Mouse (Mus musculus) heart, adult 2 months (tissue): Measurements from ENCODE around the gene 4930572O03Rik. TPM values are rescaled to one million over a fixed set of nuclear protein-coding genes. Genes with fewer than 3 reads are reported as not detected.
"Not testable (repeated sequence)": the region's sequence is repeated elsewhere in the genome, so short reads cannot be mapped to it uniquely, and the experiment has no call there.

Experiments used
- DNase-seq, 2 experiments: peaks; one replicate each; pipeline ENCODE4 v3.0.0; 2021
- H3K27ac ChIP-seq: fragments of 200-600 bp; 2 replicates; pipeline ENCODE4 v1.8.1; 2022
- H3K27me3 ChIP-seq: fragments of 200-500 bp; 2 replicates; pipeline ENCODE4 v1.6.1; 2012; ENCODE audit warnings: mild to moderate bottlenecking, low read length, inconsistent platforms, mixed read lengths; ENCODE audit not compliant: control insufficient read depth, insufficient read depth
- H3K36me3 ChIP-seq: fragments of 200-500 bp; 2 replicates; pipeline ENCODE4 v1.6.1; 2012; ENCODE audit warnings: low read length, inconsistent platforms; ENCODE audit not compliant: control insufficient read depth, insufficient read depth
- H3K4me1 ChIP-seq: fragments of 200-500 bp; 2 replicates; pipeline ENCODE4 v1.6.1; 2011; ENCODE audit warnings: low read length; ENCODE audit not compliant: control insufficient read depth, insufficient read depth
- H3K4me3 ChIP-seq: fragments of 200-600 bp; 2 replicates; pipeline ENCODE4 v1.8.1; 2022
- H3K79me2 ChIP-seq: fragments of 200-500 bp; replicated peaks from 2 replicates; pipeline ENCODE4 v1.6.1; 2012; ENCODE audit warnings: mild to moderate bottlenecking, inconsistent platforms, low read length, moderate library complexity, mixed read lengths; ENCODE audit not compliant: control insufficient read depth, insufficient read depth
- H3K9ac ChIP-seq: fragments of 200-500 bp; 2 replicates; pipeline ENCODE4 v1.6.1; 2012; ENCODE audit warnings: low read depth, mild to moderate bottlenecking, control low read depth, inconsistent platforms, low read length, mixed read lengths
- WGBS: fragments of 180-500 bp; shearing (Covaris S2); methylation state at CpG from one replicate; pipeline ENCODE4 v1.1.7; 2018; 5-methylcytosine and 5-hydroxymethylcytosine counted together
- intact Hi-C: fragments of 180-260 bp; cut with DNase I; formaldehyde crosslinking; loops from one replicate; pipeline ENCODE4 v1.15.1; 2025
- polyA plus RNA-seq: library from polyadenylated mRNA; depleted of rRNA; stranded (reverse); fragments of >200 nt; gene quantifications from 2 replicates; pipeline ENCODE4 v1.2.3, GENCODE M21; 2012
- total RNA-seq, 2 experiments: library from RNA; stranded (reverse); gene quantifications; 2 replicates each; pipeline ENCODE4 v1.2.3; 2021

4930572O03Rik gene
- total and polyA plus RNA-seq, 3 experiments: not detected

GRCm38 (mm10) chr5:15679980-15680949 is 23.4 kb upstream of the 4930572O03Rik start:
- H3K27me3 ChIP-seq, H3K79me2 ChIP-seq, intact Hi-C loops, H3K4me1 ChIP-seq, H3K36me3 ChIP-seq, H3K9ac ChIP-seq, DNase-seq, H3K4me3 ChIP-seq, H3K27ac ChIP-seq: not testable (repeated sequence)
- 58% methylated on average over 13 of the region's 13 CpGs for WGBS

- 54% methylated on average over 2 of the region's 2 CpGs for WGBS
These were observed 22.0 kb upstream of the 4930572O03Rik start for GRCm38 (mm10) chr5:15678907-15679306.

GRCm38 (mm10) chr5:15677750-15678149 is 20.9 kb upstream of the 4930572O03Rik start:
- H3K4me1 ChIP-seq, H3K27me3 ChIP-seq, DNase-seq, H3K36me3 ChIP-seq, H3K79me2 ChIP-seq, intact Hi-C loops, H3K27ac ChIP-seq, H3K4me3 ChIP-seq, H3K9ac ChIP-seq: not testable (repeated sequence)
- 81% methylated on average over 4 of the region's 4 CpGs for WGBS

More at GRCm38 (mm10) chr5:15678907-15679306, 22.0 kb upstream of the 4930572O03Rik start:
- H3K36me3 ChIP-seq, H3K4me1 ChIP-seq, intact Hi-C loops, H3K9ac ChIP-seq, H3K27me3 ChIP-seq, DNase-seq, H3K4me3 ChIP-seq, H3K27ac ChIP-seq, H3K79me2 ChIP-seq: not testable (repeated sequence)

GRCm38 (mm10) chr5:15674429-15675244 is 17.8 kb upstream of the 4930572O03Rik start:
- H3K36me3 ChIP-seq, H3K4me3 ChIP-seq, H3K27me3 ChIP-seq, DNase-seq, intact Hi-C loops, H3K4me1 ChIP-seq, H3K79me2 ChIP-seq, H3K9ac ChIP-seq, H3K27ac ChIP-seq: not testable (repeated sequence)
- 84% methylated on average over 5 of the region's 8 CpGs for WGBS

GRCm38 (mm10) chr5:15673989-15674388 is 17.1 kb upstream of the 4930572O03Rik start:
- H3K4me1 ChIP-seq, H3K9ac ChIP-seq, H3K4me3 ChIP-seq, H3K79me2 ChIP-seq, H3K27ac ChIP-seq, intact Hi-C loops, H3K27me3 ChIP-seq, H3K36me3 ChIP-seq, DNase-seq: not testable (repeated sequence)
- WGBS: 67% methylated on average over 2 of the region's 2 CpGs

GRCm38 (mm10) chr5:15670789-15671188 is 13.9 kb upstream of the 4930572O03Rik start:
- H3K36me3 ChIP-seq, H3K4me3 ChIP-seq, H3K9ac ChIP-seq, H3K27ac ChIP-seq, H3K4me1 ChIP-seq, H3K79me2 ChIP-seq, intact Hi-C loops, H3K27me3 ChIP-seq, DNase-seq: not testable (repeated sequence)
- 85% methylated on average over 14 of the region's 18 CpGs for WGBS

GRCm38 (mm10) chr5:15663847-15664246 is 7.0 kb upstream of the 4930572O03Rik start:
- WGBS: 59% methylated on average over 7 of the region's 7 CpGs
- H3K4me1 ChIP-seq, H3K9ac ChIP-seq, H3K36me3 ChIP-seq, H3K27me3 ChIP-seq, H3K79me2 ChIP-seq, H3K4me3 ChIP-seq, intact Hi-C loops, H3K27ac ChIP-seq, DNase-seq: not testable (repeated sequence)
